1 mouse cellular context compared by ENCODE assay signal in the genomic region with DNA sequence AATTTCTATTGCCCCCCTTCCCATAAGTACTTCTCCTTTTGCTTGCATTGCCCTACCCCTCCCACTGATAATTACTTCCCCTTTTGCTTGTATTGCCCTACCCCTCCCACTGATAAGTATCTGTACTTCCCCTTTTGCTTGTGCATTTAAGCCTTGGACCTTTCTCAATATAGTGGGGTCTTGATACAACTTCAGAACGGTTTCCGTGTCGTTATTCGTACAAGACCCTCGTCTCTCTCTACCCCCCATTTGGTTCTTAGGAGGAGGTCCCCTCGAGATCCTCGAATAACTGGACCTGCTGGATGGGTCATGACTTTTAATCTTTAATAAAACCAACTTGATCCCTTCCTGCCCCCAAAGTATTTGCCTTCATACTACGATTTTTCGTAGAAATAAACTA. TPM values are rescaled to one million over a fixed set of nuclear protein-coding genes. Genes with fewer than 3 reads are reported as not detected.
"Had no signal": no experiment of that assay in that cellular context is flagged by ENCODE, and none has a peak within 500 bp of the region (broad histone marks: within the 10 kb centered on the region; RNA-seq: fewer than 3 reads in every experiment).

No protein-coding gene starts in this region.

RNA-seq across cellular contexts. Expression of gene Chn1, which starts 25.0 kb away (rescaled TPM):
- total RNA-seq: hematopoietic stem cell, adult 5-6 weeks had no signal
